Mouse (Mus musculus) cerebellum, adult 2 months (tissue): ENCODE measurements at regions not wholly inside any gene's neighbourhood (a gene's known extent, or its start where the extent isn't known, plus 50 kb on each side); places are given as distances from the start of the nearest gene placed in this dataset.
A peak's percentile ranks its signal among the peaks of the same experiment; 100 is the strongest.

ENCODE experiments used
- DNase-seq, 2 experiments: peaks; one replicate each; pipeline ENCODE4 v3.0.0; 2021
- H3K27ac ChIP-seq: fragments of 200-500 bp; 2 replicates; pipeline ENCODE4 v1.5.1; 2012; ENCODE audit warnings: low read length, control low read depth, inconsistent platforms; ENCODE audit not compliant: insufficient read depth
- H3K27me3 ChIP-seq: fragments of 200-500 bp; 2 replicates; pipeline ENCODE4 v1.6.1; 2012; ENCODE audit warnings: inconsistent platforms, mild to moderate bottlenecking, low read length, moderate library complexity; ENCODE audit not compliant: control insufficient read depth, insufficient read depth
- H3K4me1 ChIP-seq: fragments of 200-500 bp; 2 replicates; pipeline ENCODE4 v1.6.1; 2011; ENCODE audit warnings: low read length; ENCODE audit not compliant: control insufficient read depth, insufficient read depth
- H3K4me3 ChIP-seq: fragments of 200-500 bp; replicated peaks from 2 replicates; pipeline ENCODE3; 2011; ENCODE audit warnings: mild to moderate bottlenecking, low read depth, low read length, control low read depth; ENCODE audit not compliant: insufficient read depth
- CTCF ChIP-seq: fragments of 200-500 bp; IDR thresholded peaks from 2 replicates; pipeline ENCODE4 v1.5.1; 2011; ENCODE audit warnings: low read depth, mild to moderate bottlenecking, control low read depth, low read length, moderate library complexity, borderline replicate concordance; ENCODE audit not compliant: insufficient read depth
- POLR2A ChIP-seq: fragments of 200-500 bp; IDR thresholded peaks from 2 replicates; pipeline ENCODE4 v1.6.1; 2011; ENCODE audit warnings: low read length, control low read depth, borderline replicate concordance; ENCODE audit not compliant: insufficient read depth
- WGBS: fragments of 180-500 bp; shearing (Covaris S2); methylation state at CpG from one replicate; pipeline ENCODE4 v1.1.7; 2018; 5-methylcytosine and 5-hydroxymethylcytosine counted together

DNA sequence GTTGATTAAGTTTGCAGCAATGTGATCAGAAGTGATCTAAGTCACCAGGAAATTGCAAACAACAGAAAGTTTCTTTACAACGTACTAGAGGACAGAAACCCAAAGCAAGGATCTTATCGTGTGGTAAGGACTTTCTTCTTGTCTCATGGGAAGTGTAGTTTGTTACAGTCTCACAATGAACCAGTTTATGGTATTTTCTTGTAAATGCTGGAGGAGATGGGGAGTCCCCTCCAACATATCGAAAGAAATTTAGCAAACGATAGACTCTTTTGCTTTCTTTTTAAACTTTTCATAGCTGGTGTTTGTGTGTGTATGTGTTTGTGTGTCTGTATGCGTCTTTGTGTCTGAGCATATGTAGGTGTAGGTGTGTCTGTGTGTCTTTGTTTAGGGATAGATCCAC is 453.0 kb upstream of the Dab2 start:
- TF ChIP-seq POLR2A, result no peak
- TF ChIP-seq CTCF, result no peak
- Histone ChIP-seq H3K4me3 (no peak overlapping the region), H3K27ac (no peak overlapping the region), H3K27me3 (no peaks in the 10 kb centered on the region), H3K4me1 (no peaks in the 10 kb centered on the region)
- 89% methylated on average over 5 of the region's 5 CpGs for WGBS
- no peak for DNase-seq

DNA sequence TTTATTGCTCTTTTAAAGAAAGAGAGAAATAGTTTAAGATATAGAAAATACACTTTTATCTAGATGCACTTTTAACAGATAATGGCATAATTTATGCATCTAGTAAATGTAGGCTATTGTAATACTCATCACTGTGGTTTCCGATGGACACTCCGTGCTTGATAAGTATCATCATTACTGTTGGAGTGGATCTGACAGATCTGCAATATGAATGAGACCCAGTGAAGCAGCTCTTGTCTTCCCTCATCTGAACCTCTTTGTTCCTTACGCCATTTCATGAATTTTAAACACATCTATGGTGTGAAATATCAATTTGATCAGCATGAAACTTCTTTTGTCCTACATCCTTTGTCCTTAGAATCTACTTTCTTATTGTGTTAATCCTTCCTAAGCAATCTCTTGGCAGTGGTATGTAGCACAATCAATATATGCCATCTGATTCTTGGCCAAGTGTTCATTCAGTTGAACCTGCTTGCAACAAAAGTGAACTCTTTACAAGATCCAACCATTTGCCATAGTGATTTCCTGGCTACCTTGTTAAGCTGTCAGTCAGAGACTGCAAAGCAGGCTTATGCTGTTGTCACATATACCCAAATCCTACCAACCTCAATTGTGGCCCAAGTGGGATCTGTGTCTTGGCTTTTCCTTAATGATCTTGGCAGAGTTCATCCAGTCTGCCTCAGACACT is 452.0 kb upstream of the Dab2 start:
- Histone ChIP-seq H3K27ac (no peak overlapping the region), H3K4me3 (no peak overlapping the region), H3K4me1 (no peaks in the 10 kb centered on the region), H3K27me3 (no peaks in the 10 kb centered on the region)
- 11% methylated on average over 3 of the region's 3 CpGs for WGBS
- DNase-seq, result no peak
- no peak for TF ChIP-seq POLR2A
- no peak for TF ChIP-seq CTCF

- Histone ChIP-seq H3K4me1 (no peaks in the 10 kb centered on the region), H3K4me3 (no peak overlapping the region), H3K27ac (no peak overlapping the region), H3K27me3 (no peaks in the 10 kb centered on the region)
- 26% methylated on average over 3 of the region's 3 CpGs for WGBS
- no peak for TF ChIP-seq POLR2A
- TF ChIP-seq CTCF, result no peak
- DNase-seq, result no peak
Measured at GRCm38 (mm10) chr15:5852523-5852922, 447.1 kb upstream of the Dab2 start.

- Histone ChIP-seq H3K27me3 (no peaks in the 10 kb centered on the region), H3K4me3 (no peak overlapping the region), H3K4me1 (no peaks in the 10 kb centered on the region), H3K27ac (no peak overlapping the region)
- WGBS, result 41% methylated on average over 12 of the region's 12 CpGs
- DNase-seq, result no peak
- TF ChIP-seq CTCF (no peak), POLR2A (no peak)
Measured at GRCm38 (mm10) chr15:5869289-5869688, 430.3 kb upstream of the Dab2 start.

DNA sequence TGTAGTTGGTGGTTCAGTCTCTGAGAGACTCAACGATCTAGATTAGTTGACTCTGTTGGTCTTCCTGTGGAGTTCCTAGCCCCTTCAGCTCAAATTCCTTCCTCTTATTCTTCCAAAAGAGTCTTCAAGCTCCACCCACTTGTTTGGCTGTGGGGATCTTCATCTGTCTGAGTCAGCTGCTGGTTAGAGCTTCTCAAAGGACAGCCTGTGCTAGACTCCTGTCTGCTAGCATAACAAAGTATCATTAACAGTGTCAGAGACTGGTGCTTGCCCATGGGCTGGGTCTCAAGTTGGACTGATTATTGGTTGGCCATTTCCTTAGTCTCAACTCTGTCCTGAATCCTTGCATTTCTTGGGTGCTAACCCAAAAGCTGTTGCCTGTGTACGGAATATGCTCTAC is 429.7 kb upstream of the Dab2 start:
- DNase-seq, result no peak
- WGBS, result 76% methylated on average over 2 of the region's 2 CpGs
- H3K4me1 ChIP-seq, result no peaks in the 10 kb centered on the region

DNA sequence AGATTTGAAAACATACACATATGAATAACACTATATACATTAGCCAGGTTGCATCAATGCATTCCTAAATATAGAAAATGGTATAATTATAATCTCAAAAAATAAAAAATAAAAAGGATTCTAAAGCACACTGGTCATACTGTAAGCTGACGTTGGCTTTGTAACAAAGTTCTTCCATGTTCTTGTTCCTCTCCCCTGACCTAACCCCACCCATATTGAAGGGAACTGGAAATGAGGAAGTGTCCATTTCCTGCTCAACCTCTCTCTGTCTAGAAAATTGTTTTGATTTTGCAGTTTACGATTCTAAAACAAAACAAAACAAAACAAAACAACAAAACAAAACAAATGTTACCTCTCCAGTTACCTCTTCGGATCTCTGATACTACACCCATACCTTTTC is 427.5 kb upstream of the Dab2 start:
- Histone ChIP-seq H3K4me1 (no peaks in the 10 kb centered on the region), H3K27ac (no peak overlapping the region), H3K4me3 (no peak overlapping the region), H3K27me3 (no peaks in the 10 kb centered on the region)
- 90% methylated on average over 3 of the region's 3 CpGs for WGBS
- TF ChIP-seq CTCF (no peak), POLR2A (no peak)
- DNase-seq, result no peak

More for the DNA sequence above, 429.7 kb upstream of the Dab2 start:
- no peaks in the 10 kb centered on the region for H3K27me3 ChIP-seq
- TF ChIP-seq CTCF (no peak), POLR2A (no peak)
- H3K27ac ChIP-seq, result no peak overlapping the region
- H3K4me3 ChIP-seq, result no peak overlapping the region

DNA sequence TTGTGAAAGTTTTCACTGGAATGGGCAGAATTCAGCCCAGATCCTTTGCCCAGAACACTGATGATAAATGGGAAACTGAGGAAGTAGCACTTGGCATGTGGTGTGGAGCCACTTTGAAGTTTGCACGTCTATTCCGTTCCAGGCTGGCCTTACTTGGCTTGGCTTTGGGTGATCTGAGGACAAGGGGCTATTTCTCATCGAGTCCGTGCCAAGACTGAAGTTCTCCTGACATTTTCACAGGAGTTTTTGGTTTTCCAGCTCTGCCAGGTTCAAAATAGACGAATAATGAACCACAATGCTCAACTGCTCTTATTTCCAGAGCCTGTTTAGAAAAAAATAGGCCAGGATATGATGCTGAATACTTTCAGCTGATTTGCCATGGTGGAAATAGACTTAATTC is 421.8 kb upstream of the Dab2 start:
- no peaks in the 10 kb centered on the region for H3K4me1 ChIP-seq
- H3K27me3 ChIP-seq, result no peaks in the 10 kb centered on the region
- TF ChIP-seq CTCF (no peak), POLR2A (no peak)
- 69% methylated on average over 5 of the region's 5 CpGs for WGBS
- H3K4me3 ChIP-seq, result no peak overlapping the region
- DNase-seq, result peak in 1 of 2 experiments; percentile 1
- no peak overlapping the region for H3K27ac ChIP-seq

DNA sequence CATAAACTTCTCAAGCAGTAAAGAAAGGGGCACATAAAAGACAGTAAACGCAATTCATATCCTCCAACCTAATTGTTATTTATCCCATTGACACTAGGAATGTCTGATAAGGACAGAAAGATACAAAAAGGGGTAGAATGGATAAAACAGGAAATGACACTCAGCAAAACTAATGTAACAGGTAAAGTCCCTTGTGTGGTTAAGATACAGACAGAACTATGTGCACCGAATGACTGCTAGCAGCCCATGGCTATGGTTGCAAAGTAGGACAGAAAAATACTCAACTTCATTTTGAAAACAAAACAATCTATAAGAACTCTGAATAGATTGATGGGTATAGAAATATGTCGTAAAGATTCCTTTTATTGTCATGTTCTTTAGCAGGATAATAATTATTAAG is 408.4 kb upstream of the Dab2 start:
- no peaks in the 10 kb centered on the region for H3K4me1 ChIP-seq
- no peak for DNase-seq
- no peak overlapping the region for H3K27ac ChIP-seq
- no peak for TF ChIP-seq POLR2A
- no peak for TF ChIP-seq CTCF
- WGBS, result 88% methylated on average over 3 of the region's 3 CpGs
- H3K4me3 ChIP-seq, result no peak overlapping the region
- no peaks in the 10 kb centered on the region for H3K27me3 ChIP-seq
